Mouse (Mus musculus) heart, embryonic 13.5 days (tissue): ENCODE data around the gene Trcg1. TPM values are rescaled to one million over a fixed set of nuclear protein-coding genes. Genes with fewer than 3 reads are reported as not detected.
A peak's percentile ranks its signal among the peaks of the same experiment; 100 is the strongest.
"Not testable (repeated sequence)": the region's sequence is repeated elsewhere in the genome, so short reads cannot be mapped to it uniquely, and the experiment has no call there.

Experiments
- ATAC-seq: fragments of 200-750 bp; cut with Nextera tagmentation; 2 replicates; pipeline ENCODE4 v1.8.0; 2017; ENCODE audit warnings: moderate TSS enrichment; ENCODE audit not compliant: insufficient number of reproducible peaks, low FRiP score, low TSS enrichment; ENCODE audit errors: extremely low read depth
- H3K27ac ChIP-seq: fragments of 300-500 bp; sonication (generic); replicated peaks from 2 replicates; pipeline ENCODE4 v1.5.1; 2015; ENCODE audit warnings: moderate library complexity, mild to moderate bottlenecking, inconsistent platforms
- H3K27me3 ChIP-seq: fragments of 300-500 bp; sonication (generic); replicated peaks from 2 replicates; pipeline ENCODE4 v1.6.1; 2015; ENCODE audit warnings: mild to moderate bottlenecking, inconsistent platforms
- H3K36me3 ChIP-seq: fragments of 300-500 bp; sonication (generic); 2 replicates; pipeline ENCODE4 v1.6.1; 2015; ENCODE audit warnings: mild to moderate bottlenecking, inconsistent platforms
- H3K4me1 ChIP-seq: fragments of 300-500 bp; sonication (generic); 2 replicates; pipeline ENCODE4 v1.6.1; 2015; ENCODE audit warnings: inconsistent platforms
- H3K4me2 ChIP-seq: fragments of 300-500 bp; sonication (generic); 2 replicates; pipeline ENCODE4 v1.6.1; 2015; ENCODE audit warnings: inconsistent platforms, mild to moderate bottlenecking, moderate library complexity
- H3K4me3 ChIP-seq: fragments of 300-500 bp; sonication (generic); 2 replicates; pipeline ENCODE4 v1.5.1; 2015; ENCODE audit warnings: moderate library complexity, mild to moderate bottlenecking, inconsistent platforms
- H3K9ac ChIP-seq: fragments of 300-500 bp; sonication (generic); 2 replicates; pipeline ENCODE4 v1.6.1; 2015; ENCODE audit warnings: inconsistent platforms, mild to moderate bottlenecking, moderate library complexity
- H3K9me3 ChIP-seq: fragments of 300-500 bp; sonication (generic); 2 replicates; pipeline ENCODE4 v1.6.1; 2016; ENCODE audit warnings: inconsistent platforms
- WGBS: fragments of 180-500 bp; shearing (Covaris S2); methylation state at CpG from one replicate; pipeline ENCODE4 v1.1.7; 2015; ENCODE audit warnings: mixed read lengths; 5-methylcytosine and 5-hydroxymethylcytosine counted together
- polyA plus RNA-seq: library from polyadenylated mRNA; unstranded; fragments of >200 nt; fragmentation: Nextera tagmentation; extraction: Ambion mirVana; gene quantifications from 2 replicates; pipeline ENCODE4 v1.2.1, GENCODE M21; 2015

Gene Trcg1
- polyA plus RNA-seq, result 0.07 TPM in 1 of 2 replicates, not detected in the other

- H3K9me3 ChIP-seq, result no peaks in the 10 kb centered on the region
- no peak within 1 kb of the TSS for H3K4me2 ChIP-seq
- H3K27ac ChIP-seq, result no peak within 1 kb of the TSS
- no peaks in the 10 kb centered on the region for H3K36me3 ChIP-seq
- H3K4me1 ChIP-seq, result 0 out of 2 replicates have a peak, but pooled peaks cover 3% of the 10 kb centered on the region
- 75% methylated on average over 2 of the region's 2 CpGs for WGBS
- H3K4me3 ChIP-seq, result no peak within 1 kb of the TSS
- no peak for ATAC-seq
- H3K27me3 ChIP-seq, result peaks cover 10% of the 10 kb centered on the region; the same call in 1 of the 2 replicates
- H3K9ac ChIP-seq, result no peak within 1 kb of the TSS
Measured at GRCm38 (mm10) chr9:57236256-57236655, at the start of gene Trcg1. TSS of gene Trcg1 (plus strand) at chr9:57236556.

- Histone ChIP-seq H3K4me2 (no peak overlapping the region), H3K4me3 (no peak overlapping the region), H3K9me3 (no peaks in the 10 kb centered on the region), H3K27me3 (no peaks in the 10 kb centered on the region), H3K36me3 (no peaks in the 10 kb centered on the region), H3K27ac (no peak overlapping the region), H3K9ac (no peak overlapping the region), H3K4me1 (no peaks in the 10 kb centered on the region)
- WGBS, result 55% methylated on average over 3 of the region's 3 CpGs
- no peak for ATAC-seq
Measured at GRCm38 (mm10) chr9:57196708-57197107, 39.6 kb upstream of the Trcg1 start.

DNA sequence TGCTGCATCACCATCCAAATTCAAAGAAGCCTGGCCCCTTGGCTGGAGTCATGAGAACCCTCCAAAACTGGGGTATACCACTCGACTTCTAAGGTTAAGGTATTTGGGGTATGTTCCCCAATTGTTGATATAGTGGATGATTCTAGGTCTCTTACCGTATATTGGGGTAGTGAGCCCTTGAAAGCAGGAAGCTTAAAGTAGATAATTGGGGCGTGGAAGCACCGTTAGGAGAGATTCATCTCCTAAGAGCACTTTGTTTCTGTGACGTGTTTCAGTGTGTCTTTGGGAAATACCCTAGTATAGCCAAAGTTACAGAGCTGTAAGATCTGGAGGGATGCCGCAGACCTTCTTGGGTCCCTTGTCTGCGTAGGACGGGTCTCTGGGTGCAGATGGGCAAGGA, 38.9 kb upstream of the Trcg1 start:
- Histone ChIP-seq H3K27me3 (no peaks in the 10 kb centered on the region), H3K4me2 (no peak overlapping the region), H3K9me3 (no peaks in the 10 kb centered on the region), H3K36me3 (no peaks in the 10 kb centered on the region), H3K27ac (no peak overlapping the region), H3K4me1 (no peaks in the 10 kb centered on the region), H3K4me3 (no peak overlapping the region), H3K9ac (no peak overlapping the region)
- ATAC-seq, result no peak
- WGBS, result 63% methylated on average over 8 of the region's 8 CpGs

DNA sequence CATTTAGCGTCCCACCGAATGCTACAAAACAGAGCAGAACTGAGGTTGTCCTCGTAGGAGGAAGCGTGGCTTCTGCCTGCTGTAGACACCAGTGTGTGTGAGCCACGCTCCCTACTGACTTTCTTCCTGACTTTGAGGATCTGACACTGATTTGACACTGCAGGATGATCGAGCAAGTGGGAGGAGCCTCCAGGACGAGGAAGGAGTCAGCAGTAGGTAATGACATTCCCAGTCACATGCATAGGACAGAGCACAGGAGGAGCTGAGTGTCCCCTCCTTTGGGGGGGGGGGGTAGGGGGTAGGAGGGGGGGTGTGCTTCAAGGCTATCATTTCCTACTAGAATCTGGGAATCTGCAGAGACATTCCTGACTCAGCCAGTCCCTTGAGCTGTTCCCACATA, 33.4 kb upstream of the Trcg1 start:
- H3K4me3 ChIP-seq, result no peak overlapping the region
- ATAC-seq, result no peak
- H3K9ac ChIP-seq, result no peak overlapping the region
- H3K4me1 ChIP-seq, result no peaks in the 10 kb centered on the region
- H3K27me3 ChIP-seq, result no peaks in the 10 kb centered on the region
- WGBS, result 78% methylated on average over 7 of the region's 7 CpGs
- H3K4me2 ChIP-seq, result no peak overlapping the region
- H3K9me3 ChIP-seq, result 0 out of 2 replicates have a peak, but pooled peaks cover 7% of the 10 kb centered on the region
- H3K27ac ChIP-seq, result 0 out of 2 replicates have a peak overlapping the region, but pooled peaks have one; percentile 20
- no peaks in the 10 kb centered on the region for H3K36me3 ChIP-seq

GRCm38 (mm10) chr9:57203571-57203970, 32.8 kb upstream of the Trcg1 start:
- H3K4me1 ChIP-seq, H3K4me2 ChIP-seq, H3K27ac ChIP-seq, H3K9me3 ChIP-seq, H3K9ac ChIP-seq, H3K36me3 ChIP-seq, H3K27me3 ChIP-seq, H3K4me3 ChIP-seq, ATAC-seq: not testable (repeated sequence)
- WGBS, result 23% methylated on average over 13 of the region's 13 CpGs

- no peak overlapping the region for H3K9ac ChIP-seq
- no peaks in the 10 kb centered on the region for H3K4me1 ChIP-seq
- H3K27ac ChIP-seq, result no peak overlapping the region
- no peaks in the 10 kb centered on the region for H3K36me3 ChIP-seq
- ATAC-seq, result no peak
- no peak overlapping the region for H3K4me2 ChIP-seq
- no peaks in the 10 kb centered on the region for H3K27me3 ChIP-seq
- 60% methylated on average over 2 of the region's 2 CpGs for WGBS
- H3K9me3 ChIP-seq, result 0 out of 2 replicates have a peak, but pooled peaks cover 7% of the 10 kb centered on the region
- no peak overlapping the region for H3K4me3 ChIP-seq
Measured at GRCm38 (mm10) chr9:57206896-57207295, 29.5 kb upstream of the Trcg1 start.

GRCm38 (mm10) chr9:57209316-57209715, 27.0 kb upstream of the Trcg1 start:
- Histone ChIP-seq H3K4me1 (no peaks in the 10 kb centered on the region), H3K27ac (no peak overlapping the region), H3K9me3 (0 out of 2 replicates have a peak, but pooled peaks cover 2% of the 10 kb centered on the region), H3K4me3 (no peak overlapping the region), H3K9ac (no peak overlapping the region), H3K4me2 (no peak overlapping the region), H3K27me3 (no peaks in the 10 kb centered on the region), H3K36me3 (no peaks in the 10 kb centered on the region)
- ATAC-seq, result no peak
- WGBS, result 30% methylated on average over 3 of the region's 3 CpGs

DNA sequence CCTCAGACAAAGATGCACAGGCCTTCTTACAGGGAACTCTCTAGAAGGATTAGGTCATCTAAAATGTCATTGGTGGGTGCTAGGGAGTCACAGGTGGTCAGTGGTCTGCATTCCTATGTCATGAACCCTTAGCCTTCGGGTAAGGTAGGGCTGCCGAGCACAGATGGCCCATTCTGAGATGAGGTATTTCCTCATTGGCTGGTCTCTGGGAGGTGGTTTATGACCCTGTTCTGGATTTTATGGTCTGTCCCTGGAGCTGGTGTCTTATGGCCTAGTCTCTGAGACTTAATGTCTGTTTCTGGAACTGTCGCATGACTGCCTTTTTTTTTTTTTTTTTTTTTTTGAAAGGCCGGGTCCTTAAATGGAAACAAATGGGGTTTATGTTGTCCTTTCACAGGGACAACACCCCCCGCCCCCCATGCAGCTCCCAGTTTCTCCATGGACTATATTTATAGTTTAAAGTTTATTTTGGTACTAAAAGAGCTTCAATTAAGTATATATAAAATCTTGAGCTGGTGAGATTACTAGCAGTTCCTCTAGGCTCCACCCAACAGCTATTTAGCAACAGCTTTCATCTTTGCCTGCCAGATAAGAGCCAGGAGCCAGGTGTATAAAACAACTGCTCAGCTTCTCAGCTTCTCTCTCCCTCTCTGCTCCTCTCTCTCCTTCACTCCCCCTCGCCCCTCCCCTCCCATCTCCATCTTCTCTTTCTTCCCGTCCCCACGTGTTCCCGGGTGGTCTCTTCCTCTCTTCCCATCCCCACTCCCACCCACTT, 23.7 kb upstream of the Trcg1 start:
- Histone ChIP-seq H3K9ac (no peak overlapping the region), H3K27me3 (no peaks in the 10 kb centered on the region), H3K4me1 (no peaks in the 10 kb centered on the region), H3K36me3 (no peaks in the 10 kb centered on the region), H3K4me2 (no peak overlapping the region), H3K4me3 (no peak overlapping the region), H3K27ac (no peak overlapping the region), H3K9me3 (no peaks in the 10 kb centered on the region)
- ATAC-seq, result no peak
- 57% methylated on average over 9 of the region's 9 CpGs for WGBS

DNA sequence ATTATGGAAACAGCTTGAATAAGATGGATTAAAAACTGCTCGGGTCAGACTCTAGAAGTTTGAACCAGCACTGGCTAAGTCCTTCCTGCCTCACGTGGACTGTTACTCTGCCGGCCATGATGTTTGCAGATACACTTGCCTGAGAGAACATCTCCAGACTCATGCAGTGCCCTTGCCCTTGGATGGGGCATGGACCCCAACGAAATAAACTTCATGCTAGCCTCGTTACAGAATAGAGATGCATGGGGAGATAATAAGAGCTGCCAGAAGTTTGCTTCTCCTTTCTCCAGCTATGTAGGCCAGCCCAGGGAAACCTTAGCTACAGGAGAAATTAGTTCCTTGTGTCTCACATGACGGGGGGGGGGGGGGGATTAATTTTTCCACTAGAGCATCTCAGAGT, 21.9 kb upstream of the Trcg1 start:
- no peak for ATAC-seq
- H3K9me3 ChIP-seq, result no peaks in the 10 kb centered on the region
- no peak overlapping the region for H3K4me2 ChIP-seq
- H3K27me3 ChIP-seq, result peaks cover 3% of the 10 kb centered on the region; the same call in 1 of the 2 replicates
- no peak overlapping the region for H3K27ac ChIP-seq
- no peaks in the 10 kb centered on the region for H3K36me3 ChIP-seq
- H3K4me3 ChIP-seq, result no peak overlapping the region
- no peaks in the 10 kb centered on the region for H3K4me1 ChIP-seq
- 70% methylated on average over 6 of the region's 6 CpGs for WGBS
- no peak overlapping the region for H3K9ac ChIP-seq

DNA sequence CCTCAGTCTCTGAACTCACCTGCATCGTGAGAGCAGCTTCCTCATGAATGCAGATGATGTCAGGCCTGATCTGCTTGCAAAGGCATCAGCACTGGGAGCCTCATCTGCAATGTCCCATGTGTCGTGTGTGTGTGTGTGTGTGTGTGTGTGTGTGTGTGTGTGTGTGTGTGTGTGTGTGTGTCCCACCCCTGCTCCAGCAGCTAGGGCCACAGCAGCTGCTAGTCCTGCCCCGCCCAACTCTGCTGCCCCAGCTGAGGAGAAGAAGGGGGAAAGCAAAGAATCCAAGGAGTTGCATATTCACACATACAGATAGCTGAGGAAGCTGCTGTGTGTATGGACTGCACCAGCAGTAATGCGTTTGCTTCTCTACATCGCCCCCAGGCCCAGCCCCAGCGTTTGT, 19.1 kb upstream of the Trcg1 start:
- Histone ChIP-seq H3K4me1 (no peaks in the 10 kb centered on the region), H3K9me3 (no peaks in the 10 kb centered on the region), H3K36me3 (no peaks in the 10 kb centered on the region), H3K4me3 (no peak overlapping the region), H3K27me3 (peaks cover 4% of the 10 kb centered on the region; the same call in 1 of the 2 replicates), H3K27ac (no peak overlapping the region), H3K4me2 (no peak overlapping the region), H3K9ac (no peak overlapping the region)
- no peak for ATAC-seq
- WGBS, result 71% methylated on average over 6 of the region's 6 CpGs

DNA sequence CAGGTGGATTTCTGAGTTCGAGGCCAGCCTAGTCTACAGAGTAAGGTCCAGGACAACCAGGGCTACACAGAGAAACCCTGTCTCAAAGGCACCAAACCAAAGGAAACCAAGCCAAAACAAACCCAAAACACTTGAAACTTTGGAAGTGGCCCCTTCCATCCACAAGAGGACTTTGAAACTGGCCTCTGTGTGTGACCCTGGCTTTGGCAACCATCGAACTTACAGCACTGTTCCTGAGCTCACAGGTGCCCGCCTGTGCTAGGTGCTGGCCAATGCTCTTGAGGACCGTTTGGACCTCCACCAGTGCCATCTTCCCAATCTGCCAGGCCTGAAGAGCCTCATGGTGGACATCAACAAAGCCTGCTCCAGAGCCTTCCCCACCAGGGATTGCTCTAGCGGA, 17.6 kb upstream of the Trcg1 start:
- Histone ChIP-seq H3K27ac (no peak overlapping the region), H3K36me3 (no peaks in the 10 kb centered on the region), H3K4me1 (no peaks in the 10 kb centered on the region), H3K9me3 (peaks cover 4% of the 10 kb centered on the region; the same call in 1 of the 2 replicates), H3K4me2 (no peak overlapping the region), H3K27me3 (peaks cover 4% of the 10 kb centered on the region; the same call in 1 of the 2 replicates), H3K9ac (no peak overlapping the region), H3K4me3 (no peak overlapping the region)
- 74% methylated on average over 5 of the region's 5 CpGs for WGBS
- no peak for ATAC-seq

- no peak overlapping the region for H3K9ac ChIP-seq
- no peak for ATAC-seq
- H3K36me3 ChIP-seq, result no peaks in the 10 kb centered on the region
- H3K4me3 ChIP-seq, result no peak overlapping the region
- WGBS, result 81% methylated on average over 1 of the region's 1 CpGs
- H3K9me3 ChIP-seq, result peaks cover 4% of the 10 kb centered on the region; the same call in 1 of the 2 replicates
- H3K27ac ChIP-seq, result no peak overlapping the region
- H3K4me2 ChIP-seq, result no peak overlapping the region
- H3K4me1 ChIP-seq, result no peaks in the 10 kb centered on the region
- H3K27me3 ChIP-seq, result peaks cover 4% of the 10 kb centered on the region; the same call in 1 of the 2 replicates
Measured at GRCm38 (mm10) chr9:57219511-57219910, 16.8 kb upstream of the Trcg1 start.
